Mouse (Mus musculus) heart, postnatal 0 days (tissue): ENCODE results near the gene Gm10645. TPM values are rescaled to one million over a fixed set of nuclear protein-coding genes. Genes with fewer than 3 reads are reported as not detected.

Experiments used
- ATAC-seq: fragments of 200-750 bp; cut with Nextera tagmentation; 2 replicates; pipeline ENCODE4 v1.8.0; 2017; ENCODE audit warnings: low read depth, moderate number of reproducible peaks, moderate library complexity; ENCODE audit not compliant: insufficient read depth
- DNase-seq: peaks from one replicate; pipeline ENCODE4 v3.0.0-alpha.2; 2016; ENCODE audit warnings: low spot score
- H3K27ac ChIP-seq: fragments of 300-500 bp; sonication (generic); 2 replicates; pipeline ENCODE4 v1.5.1; 2014; ENCODE audit warnings: low read depth, mild to moderate bottlenecking
- H3K27me3 ChIP-seq: fragments of 300-500 bp; sonication (generic); 2 replicates; pipeline ENCODE4 v1.6.1; 2014; ENCODE audit warnings: low read length, mixed read lengths; ENCODE audit not compliant: control insufficient read depth, insufficient read depth
- H3K36me3 ChIP-seq: fragments of 300-500 bp; sonication (generic); replicated peaks from 2 replicates; pipeline ENCODE4 v1.6.1; 2014; ENCODE audit warnings: low read length, mixed read lengths; ENCODE audit not compliant: control insufficient read depth, insufficient read depth
- H3K4me1 ChIP-seq: fragments of 300-500 bp; sonication (generic); 2 replicates; pipeline ENCODE4 v1.6.1; 2014; ENCODE audit warnings: antibody characterized with exemption; ENCODE audit not compliant: control insufficient read depth, insufficient read depth
- H3K4me2 ChIP-seq: fragments of 300-500 bp; sonication (generic); 2 replicates; pipeline ENCODE4 v1.6.1; 2014; ENCODE audit warnings: low read depth, mild to moderate bottlenecking, low read length, moderate library complexity
- H3K4me3 ChIP-seq: fragments of 300-500 bp; sonication (generic); 2 replicates; pipeline ENCODE4 v1.5.1; 2014; ENCODE audit warnings: low read depth, low read length
- H3K9ac ChIP-seq: fragments of 300-500 bp; sonication (generic); replicated peaks from 2 replicates; pipeline ENCODE4 v1.6.1; 2014; ENCODE audit warnings: low read depth, low read length, mixed read lengths
- H3K9me3 ChIP-seq: fragments of 300-500 bp; sonication (generic); replicated peaks from 2 replicates; pipeline ENCODE4 v1.6.1; 2016; ENCODE audit warnings: low read length; ENCODE audit not compliant: control insufficient read depth
- CTCF ChIP-seq: IDR thresholded peaks from 2 replicates; pipeline ENCODE4 v1.5.1; 2016; ENCODE audit warnings: antibody characterized with exemption, control low read depth, low read depth
- EP300 ChIP-seq: IDR thresholded peaks from 2 replicates; pipeline ENCODE4 v1.6.1; 2016; ENCODE audit warnings: antibody characterized with exemption, low read depth
- WGBS: fragments of 180-500 bp; shearing (Covaris S2); extraction: QIAGEN DNeasy Blood & Tissue Kit; methylation state at CpG from one replicate; pipeline ENCODE4 v1.1.7; 2014; 5-methylcytosine and 5-hydroxymethylcytosine counted together
- polyA plus RNA-seq: library from polyadenylated mRNA; unstranded; fragments of >200 nt; fragmentation: Nextera tagmentation; extraction: Ambion mirVana; gene quantifications from 2 replicates; pipeline ENCODE4 v1.2.1, GENCODE M21; 2015
- total RNA-seq: library from RNA; depleted of rRNA; stranded (reverse); fragments of >200 nt; gene quantifications from 2 replicates; pipeline ENCODE4 v1.2.3, GENCODE M21; 2014; ENCODE audit warnings: low replicate concordance

Gm10645 gene
- total and polyA plus RNA-seq, 2 experiments from 2014 or later: 0.34 TPM; not detected in 1

- WGBS: 27% methylated on average over 11 of the region's 11 CpGs
- Histone ChIP-seq H3K9ac (no peak overlapping the region), H3K4me2 (no peak overlapping the region), H3K36me3 (no peaks in the 10 kb centered on the region), H3K27ac (no peak overlapping the region), H3K27me3 (0 out of 2 replicates have a peak, but pooled peaks cover 3% of the 10 kb centered on the region), H3K9me3 (no peaks in the 10 kb centered on the region), H3K4me3 (no peak overlapping the region), H3K4me1 (no peaks in the 10 kb centered on the region; the same call in 1 of the 2 replicates)
- ATAC-seq: no peak
- TF ChIP-seq EP300 (no peak), CTCF (no peak)
- DNase-seq: no peak
Measured at GRCm38 (mm10) chr8:83177317-83178195, 11.6 kb upstream of the Gm10645 start.

- Histone ChIP-seq H3K36me3 (no peaks in the 10 kb centered on the region), H3K4me2 (no peak overlapping the region), H3K4me3 (no peak overlapping the region), H3K27me3 (0 out of 2 replicates have a peak, but pooled peaks cover 3% of the 10 kb centered on the region), H3K4me1 (no peaks in the 10 kb centered on the region; the same call in 1 of the 2 replicates), H3K9ac (no peak overlapping the region), H3K27ac (no peak overlapping the region), H3K9me3 (no peaks in the 10 kb centered on the region)
- WGBS: 42% methylated on average over 2 of the region's 2 CpGs
- TF ChIP-seq EP300: no peak
- no peak for TF ChIP-seq CTCF
- no peak for ATAC-seq
- DNase-seq: no peak
Measured at GRCm38 (mm10) chr8:83176785-83177184, 10.8 kb upstream of the Gm10645 start.

- TF ChIP-seq EP300 (no peak), CTCF (no peak)
- Histone ChIP-seq H3K27ac (no peak overlapping the region), H3K9ac (no peak overlapping the region), H3K4me2 (no peak overlapping the region), H3K36me3 (no peaks in the 10 kb centered on the region), H3K27me3 (0 out of 2 replicates have a peak, but pooled peaks cover 3% of the 10 kb centered on the region), H3K9me3 (no peaks in the 10 kb centered on the region), H3K4me1 (no peaks in the 10 kb centered on the region; the same call in 1 of the 2 replicates), H3K4me3 (no peak overlapping the region)
- WGBS: 72% methylated on average over 10 of the region's 10 CpGs
- ATAC-seq (no peak), DNase-seq (no peak)
Measured at GRCm38 (mm10) chr8:83175680-83176079, 9.7 kb upstream of the Gm10645 start.

GRCm38 (mm10) chr8:83170894-83171293 lies 4.9 kb upstream of the Gm10645 start:
- Histone ChIP-seq H3K4me3 (no peak overlapping the region), H3K27me3 (peaks cover 15% of the 10 kb centered on the region; the same call in 1 of the 2 replicates), H3K4me1 (no peaks in the 10 kb centered on the region; the same call in 1 of the 2 replicates), H3K36me3 (no peaks in the 10 kb centered on the region), H3K9ac (no peak overlapping the region), H3K9me3 (no peaks in the 10 kb centered on the region), H3K4me2 (no peak overlapping the region), H3K27ac (no peak overlapping the region)
- 44% methylated on average over 6 of the region's 6 CpGs for WGBS
- TF ChIP-seq CTCF (no peak), EP300 (no peak)
- ATAC-seq (no peak), DNase-seq (no peak)

GRCm38 (mm10) chr8:83169709-83170108 lies 3.7 kb upstream of the Gm10645 start:
- H3K4me2 ChIP-seq: no peak overlapping the region
- no peaks in the 10 kb centered on the region for H3K9me3 ChIP-seq
- H3K27me3 ChIP-seq: peaks cover 14% of the 10 kb centered on the region; the same call in 1 of the 2 replicates
- no peak overlapping the region for H3K4me3 ChIP-seq
- TF ChIP-seq CTCF (peak; percentile 14; the same call in 1 of the 2 replicates), EP300 (no peak)
- H3K9ac ChIP-seq: no peak overlapping the region
- ATAC-seq (no peak), DNase-seq (no peak)
- no peaks in the 10 kb centered on the region for H3K36me3 ChIP-seq
- WGBS: 84% methylated on average over 2 of the region's 2 CpGs
- no peak overlapping the region for H3K27ac ChIP-seq
- no peaks in the 10 kb centered on the region; the same call in 1 of the 2 replicates for H3K4me1 ChIP-seq
